Mouse (Mus musculus) monocyte, adult 59 days (primary cell): Measurements from ENCODE around the gene Ogdh. TPM values are rescaled to one million over a fixed set of nuclear protein-coding genes. Genes with fewer than 3 reads are reported as not detected.

Experiments used
- total RNA-seq, 2 experiments: library from RNA; stranded (reverse); gene quantifications; one replicate each; pipeline ENCODE4 v1.2.4; 2023

The Ogdh gene
- total RNA-seq: 100 to 1,000 TPM; 151 to 152 TPM

GRCm38 (mm10) chr11:6291401-6292115, at the start of gene Ogdh:
Gene Ogdh, plus strand, starts transcription at chr11:6291633.

DNA sequence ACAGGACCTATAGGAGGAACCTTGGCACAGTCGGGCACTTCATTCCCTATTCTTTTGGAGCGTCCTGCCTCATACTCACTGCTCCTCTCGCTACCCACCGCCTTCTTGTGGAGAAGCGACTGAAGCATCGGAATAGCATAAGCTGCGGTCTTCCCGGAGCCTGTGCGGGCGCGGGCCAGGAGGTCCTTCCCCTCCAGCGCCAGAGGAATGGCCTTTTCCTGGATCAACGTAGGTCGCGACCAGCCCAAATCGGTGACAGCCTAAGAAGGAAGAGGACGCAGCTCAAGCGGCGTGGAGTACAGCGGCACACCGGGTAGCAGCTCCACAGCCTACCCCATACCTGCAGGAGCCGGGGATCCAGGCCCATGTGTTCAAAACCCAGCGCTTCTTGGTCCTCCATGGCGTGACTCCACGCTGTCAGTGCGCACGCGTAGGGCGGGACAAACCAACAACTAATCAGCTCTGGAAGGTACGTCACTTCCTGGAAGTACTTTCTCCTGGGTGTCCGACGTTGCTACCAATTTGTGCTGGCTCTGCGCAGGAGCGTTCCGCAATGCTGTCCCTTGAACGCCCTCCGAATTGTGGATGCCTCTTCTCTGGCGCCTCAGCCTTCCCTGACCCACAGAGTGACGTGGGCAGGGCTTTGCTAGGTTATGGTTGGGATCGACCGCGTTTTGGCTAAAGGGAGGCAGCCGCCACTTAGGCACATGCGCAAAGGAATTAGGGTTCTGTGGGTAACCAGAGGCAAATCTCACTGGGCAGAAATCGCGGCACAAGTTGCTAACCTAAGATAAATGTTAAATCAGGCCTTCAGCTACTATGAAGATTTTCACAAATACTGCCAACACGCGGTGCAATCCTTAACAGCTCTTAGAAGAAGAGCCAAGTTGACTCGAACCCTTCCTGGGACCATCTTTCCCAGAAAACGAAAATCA, 23.8 kb upstream of the Ogdh start, which contains the start of gene Ddx56:
TSS of gene Ddx56 (minus strand) at position 453 of the 935 bp plus-strand sequence.

DNA sequence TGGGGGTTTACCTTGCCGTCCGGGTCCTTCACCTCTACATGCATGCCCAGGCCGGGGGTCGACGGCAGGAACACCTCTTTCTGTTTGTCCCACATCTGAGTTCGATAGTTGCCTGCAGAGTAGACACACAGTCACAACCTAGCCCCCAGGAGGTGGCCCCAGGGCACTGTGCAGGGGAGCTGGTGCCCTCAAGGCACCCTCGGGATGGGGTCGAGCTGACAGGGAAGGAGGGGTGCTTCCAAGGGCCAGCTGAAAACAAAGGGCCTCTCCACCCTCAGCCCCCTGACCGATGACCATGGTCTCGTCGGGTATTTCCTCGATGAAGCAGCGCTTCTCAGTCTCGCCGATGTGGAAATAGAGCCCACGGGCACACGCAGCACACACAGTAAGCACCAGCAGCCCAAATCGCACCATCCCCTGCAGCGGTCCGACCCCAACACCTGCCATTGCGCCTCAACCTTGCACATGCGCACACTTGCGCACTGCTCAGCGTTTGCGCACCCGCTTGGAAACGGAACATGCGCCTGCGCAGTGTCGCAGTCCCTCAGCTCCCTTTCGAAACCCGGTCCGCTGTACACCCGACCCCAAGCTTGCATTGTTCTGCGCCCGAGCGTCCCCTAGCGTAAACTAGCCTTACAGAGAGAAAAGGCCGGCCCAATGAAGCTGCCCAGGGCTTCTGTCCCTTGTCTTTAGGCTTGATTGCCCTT, 16.9 kb upstream of the Ogdh start, which contains the start of gene Tmed4:
TSS of gene Tmed4 (minus strand) at position 484 of the 707 bp plus-strand sequence.

DNA sequence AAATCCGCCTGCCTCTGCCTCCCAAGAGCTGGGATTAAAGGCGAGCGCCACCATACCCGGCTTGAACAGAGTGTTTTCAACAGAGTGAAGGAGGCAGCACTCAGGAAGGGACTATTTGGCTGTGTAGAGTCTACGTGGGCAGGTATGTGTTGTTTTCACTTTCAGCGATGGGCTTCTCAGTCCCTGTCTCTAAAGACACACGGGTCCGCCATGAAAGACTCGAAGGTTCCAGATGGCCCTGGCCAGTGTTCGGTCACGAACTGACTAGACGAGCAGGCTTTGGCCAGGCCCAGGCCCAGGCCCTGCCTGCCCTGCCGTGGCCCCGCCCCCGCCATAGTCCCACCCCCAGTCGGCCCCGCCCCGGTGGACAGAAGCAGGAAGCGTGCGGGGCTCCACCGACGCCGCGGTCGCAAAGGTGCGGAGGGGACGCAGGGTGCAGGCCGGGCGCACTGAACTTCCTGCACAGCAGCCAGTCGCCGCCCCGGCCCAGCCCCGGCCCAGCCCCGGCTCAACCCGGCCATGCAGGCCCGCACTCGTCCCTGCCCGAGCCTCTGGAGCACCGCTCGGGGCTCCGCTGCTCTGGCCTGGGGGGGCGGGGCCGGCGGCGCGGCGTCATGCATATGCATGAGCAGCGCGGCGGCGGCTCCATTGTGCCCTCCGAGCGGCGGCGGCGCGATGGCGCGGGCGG, 97.4 kb downstream of the Ogdh start, which contains the start of gene Zmiz2:
TSS of gene Zmiz2 (plus strand) at position 349 of the 688 bp plus-strand sequence.

Other genes starting within 250 kb of the Ogdh start
- 1 to 10 TPM; 1.7 to 2.4 TPM for gene Camk2b, start 225.3 kb upstream of the Ogdh start, total RNA-seq
- not detected for gene A730071L15Rik, start 91.6 kb upstream of the Ogdh start, total RNA-seq
- 10 to 100 TPM; 39.6 to 42.5 TPM for gene Nudcd3, start 91.2 kb upstream of the Ogdh start, total RNA-seq
- gene Npc1l1, start 61.5 kb upstream of the Ogdh start, total RNA-seq: under 1 TPM in 1 of 2 experiments, not detected in 1; 0.12 TPM
- gene Ddx56, start 23.9 kb upstream of the Ogdh start, total RNA-seq: 10 to 100 TPM; 31.4 to 32.1 TPM
- 10 to 100 TPM; 41.3 to 44.7 TPM for gene Tmed4, start 16.8 kb upstream of the Ogdh start, total RNA-seq
- gene Zmiz2, start 97.4 kb downstream of the Ogdh start, total RNA-seq: 100 to 1,000 TPM; 127 to 142 TPM
- gene Ppia, start 123.8 kb downstream of the Ogdh start, total RNA-seq: 1,000 to 10,000 TPM in 1 of 2 experiments, 100 to 1,000 TPM in 1; 735 to 1,042 TPM
- gene H2afv, start 152.8 kb downstream of the Ogdh start, total RNA-seq: 10 to 100 TPM; 29.2 to 34.9 TPM
- gene Purb, start 184.3 kb downstream of the Ogdh start, total RNA-seq: 10 to 100 TPM; 44.9 to 45.6 TPM
- gene Myo1g, start 229.3 kb downstream of the Ogdh start, total RNA-seq: 100 to 1,000 TPM; 690 to 791 TPM